Mouse (Mus musculus): ENCODE data around the gene Adgrf5.

Adgrf5 gene

GRCm38 (mm10) chr17:43470039-43470438, 109.8 kb downstream of the Adgrf5 start:
- DNase-seq = peak; percentile 94

GRCm38 (mm10) chr17:43472558-43472957, 112.3 kb downstream of the Adgrf5 start:
- peak; percentile 68 for DNase-seq

GRCm38 (mm10) chr17:43474775-43475174, 114.5 kb downstream of the Adgrf5 start:
- peak; percentile 82 for DNase-seq

GRCm38 (mm10) chr17:43477621-43478020, 117.4 kb downstream of the Adgrf5 start:
- DNase-seq = no peak

- peak; percentile 50 for DNase-seq
Observed at GRCm38 (mm10) chr17:43485982-43486381, 125.7 kb downstream of the Adgrf5 start.

- DNase-seq = peak; percentile 36
Observed at GRCm38 (mm10) chr17:43488439-43489151, 128.3 kb downstream of the Adgrf5 start.

- peak; percentile 73 for DNase-seq
Observed at GRCm38 (mm10) chr17:43490371-43490770, 130.1 kb downstream of the Adgrf5 start.

GRCm38 (mm10) chr17:43495502-43495901, 135.3 kb downstream of the Adgrf5 start:
- DNase-seq = no peak

- DNase-seq = no peak
Observed at GRCm38 (mm10) chr17:43497521-43497920, 137.3 kb downstream of the Adgrf5 start.

GRCm38 (mm10) chr17:43500513-43500912, 140.3 kb downstream of the Adgrf5 start:
- DNase-seq = no peak

- DNase-seq = no peak
Observed at GRCm38 (mm10) chr17:43501223-43501622, 141.0 kb downstream of the Adgrf5 start.

GRCm38 (mm10) chr17:43501631-43502030, 141.4 kb downstream of the Adgrf5 start:
- no peak for DNase-seq

GRCm38 (mm10) chr17:43502592-43502991, 142.3 kb downstream of the Adgrf5 start, which contains the start of gene Mep1a:
Gene Mep1a (minus strand): TSS chr17:43502812.
- no peak for DNase-seq

GRCm38 (mm10) chr17:43503861-43504593, 143.8 kb downstream of the Adgrf5 start:
- DNase-seq = no peak

GRCm38 (mm10) chr17:43504594-43504934, 144.3 kb downstream of the Adgrf5 start:
- no peak for DNase-seq
